Mouse (Mus musculus) cortical plate, adult 2 months (tissue): Measurements from ENCODE around the gene Anks6.

Experiments
- CTCF ChIP-seq: fragments of 200-500 bp; IDR thresholded peaks from 2 replicates; pipeline ENCODE4 v1.5.1; 2011; ENCODE audit warnings: mild to moderate bottlenecking, control low read depth, low read length; ENCODE audit not compliant: insufficient read depth; ENCODE audit errors: extremely low read depth
- POLR2A ChIP-seq: fragments of 200-500 bp; IDR thresholded peaks from 2 replicates; pipeline ENCODE4 v1.6.1; 2011; ENCODE audit warnings: mild to moderate bottlenecking, low read length, control low read depth; ENCODE audit not compliant: insufficient read depth; ENCODE audit errors: extremely low read depth

- TF ChIP-seq CTCF (no peak), POLR2A (no peak)
Measured at GRCm38 (mm10) chr4:46977161-46977560, 80.1 kb downstream of the Anks6 start.
